Mouse (Mus musculus) embryonic facial prominence, embryonic 11.5 days (tissue): ENCODE results near the gene Chid1. TPM values are rescaled to one million over a fixed set of nuclear protein-coding genes. Genes with fewer than 3 reads are reported as not detected.

Experiments
- ATAC-seq: fragments of 200-750 bp; cut with Nextera tagmentation; replicated peaks from 2 replicates; pipeline ENCODE4 v1.8.0; 2017; ENCODE audit warnings: low read depth; ENCODE audit not compliant: insufficient number of reproducible peaks, low FRiP score, low TSS enrichment
- DNase-seq: peaks from one replicate; pipeline ENCODE4 v3.0.0-alpha.2; 2015; ENCODE audit warnings: low spot score
- H3K27ac ChIP-seq: fragments of 300-500 bp; sonication (generic); replicated peaks from 2 replicates; pipeline ENCODE4 v1.5.1; 2014; ENCODE audit warnings: mild to moderate bottlenecking, low read depth, low read length, control low read depth
- H3K27me3 ChIP-seq: fragments of 300-500 bp; sonication (generic); 2 replicates; pipeline ENCODE4 v1.6.1; 2014; ENCODE audit warnings: mild to moderate bottlenecking, low read length, moderate library complexity, mixed read lengths; ENCODE audit not compliant: control insufficient read depth, insufficient read depth
- H3K36me3 ChIP-seq: fragments of 300-500 bp; sonication (generic); replicated peaks from 2 replicates; pipeline ENCODE4 v1.6.1; 2014; ENCODE audit warnings: low read depth, mild to moderate bottlenecking, low read length, moderate library complexity, mixed read lengths; ENCODE audit not compliant: control insufficient read depth, insufficient read depth
- H3K4me1 ChIP-seq: fragments of 300-500 bp; sonication (generic); 2 replicates; pipeline ENCODE4 v1.6.1; 2014; ENCODE audit warnings: low read length, mixed read lengths; ENCODE audit not compliant: control insufficient read depth, insufficient read depth
- H3K4me2 ChIP-seq: fragments of 300-500 bp; sonication (generic); 2 replicates; pipeline ENCODE4 v1.6.1; 2014; ENCODE audit warnings: low read depth, mild to moderate bottlenecking, control low read depth, low read length, moderate library complexity
- H3K4me3 ChIP-seq: fragments of 300-500 bp; sonication (generic); 2 replicates; pipeline ENCODE4 v1.5.1; 2014; ENCODE audit warnings: low read depth, low read length, control low read depth
- H3K9ac ChIP-seq: fragments of 300-500 bp; sonication (generic); replicated peaks from 2 replicates; pipeline ENCODE4 v1.6.1; 2014; ENCODE audit warnings: mild to moderate bottlenecking, control low read depth, low read length
- H3K9me3 ChIP-seq: fragments of 300-500 bp; sonication (generic); replicated peaks from 2 replicates; pipeline ENCODE4 v1.6.1; 2016; ENCODE audit warnings: mild to moderate bottlenecking, low read length, inconsistent platforms, mixed read lengths; ENCODE audit not compliant: control insufficient read depth
- WGBS: fragments of 180-500 bp; shearing (Covaris S2); extraction: QIAGEN DNeasy Blood & Tissue Kit; methylation state at CpG from one replicate; pipeline ENCODE4 v1.1.7; 2014; 5-methylcytosine and 5-hydroxymethylcytosine counted together
- polyA plus RNA-seq: library from polyadenylated mRNA; unstranded; fragments of >200 nt; fragmentation: Nextera tagmentation; extraction: Ambion mirVana; gene quantifications from 2 replicates; pipeline ENCODE4 v1.2.1, GENCODE M21; 2014

Chid1 gene
- polyA plus RNA-seq, 1 experiment from 2014 or later = 25.8 TPM

DNA sequence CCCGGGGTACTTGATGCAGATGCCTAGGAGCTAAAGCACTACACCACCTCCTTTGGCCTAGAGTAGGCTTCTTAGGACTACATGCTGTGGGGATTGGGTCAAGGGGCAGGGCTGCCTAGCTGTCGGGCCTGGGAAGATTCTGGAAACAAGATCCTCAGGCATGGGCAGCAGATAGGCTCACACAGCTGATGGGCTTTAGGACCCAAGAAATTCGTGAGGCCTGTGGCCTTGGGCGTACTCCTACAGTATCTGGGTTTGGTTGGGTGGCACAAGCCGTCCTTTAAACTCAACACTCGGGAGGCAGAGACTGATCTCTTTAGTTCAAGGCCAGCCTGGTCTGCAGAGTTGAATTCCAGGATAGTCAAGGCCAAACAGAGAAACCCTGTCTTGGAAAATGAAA, 67.4 kb downstream of the Chid1 start:
- ATAC-seq = no peak
- no peaks in the 10 kb centered on the region for H3K27me3 ChIP-seq
- DNase-seq = no peak
- H3K9ac ChIP-seq = no peak overlapping the region
- no peak overlapping the region for H3K27ac ChIP-seq
- H3K4me1 ChIP-seq = peaks cover 19% of the 10 kb centered on the region
- no peak overlapping the region for H3K4me2 ChIP-seq
- 82% methylated on average over 6 of the region's 6 CpGs for WGBS
- H3K36me3 ChIP-seq = peaks cover 7% of the 10 kb centered on the region; the same call in 1 of the 2 replicates
- no peak overlapping the region for H3K4me3 ChIP-seq
- H3K9me3 ChIP-seq = no peaks in the 10 kb centered on the region

DNA sequence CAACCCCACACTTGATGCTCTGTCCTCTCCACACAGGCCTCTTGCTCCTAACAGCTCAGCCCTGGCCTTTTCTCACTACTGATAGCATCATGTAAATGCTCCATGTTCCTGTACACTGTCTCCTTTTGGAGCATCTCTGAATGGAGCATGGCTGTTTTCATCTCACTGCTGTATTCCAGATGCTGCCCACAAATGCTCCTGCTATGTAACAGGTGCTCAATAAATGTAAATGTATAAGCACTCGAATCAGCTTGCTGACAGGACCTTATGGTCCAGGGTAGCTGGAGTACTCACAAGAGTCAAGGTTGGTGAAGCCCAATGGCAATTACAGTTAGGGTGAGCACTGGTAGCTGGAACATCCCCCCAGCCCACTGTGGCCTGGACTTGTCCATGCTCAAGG, 68.4 kb downstream of the Chid1 start:
- 85% methylated on average over 1 of the region's 1 CpGs for WGBS
- no peak overlapping the region for H3K4me3 ChIP-seq

DNA sequence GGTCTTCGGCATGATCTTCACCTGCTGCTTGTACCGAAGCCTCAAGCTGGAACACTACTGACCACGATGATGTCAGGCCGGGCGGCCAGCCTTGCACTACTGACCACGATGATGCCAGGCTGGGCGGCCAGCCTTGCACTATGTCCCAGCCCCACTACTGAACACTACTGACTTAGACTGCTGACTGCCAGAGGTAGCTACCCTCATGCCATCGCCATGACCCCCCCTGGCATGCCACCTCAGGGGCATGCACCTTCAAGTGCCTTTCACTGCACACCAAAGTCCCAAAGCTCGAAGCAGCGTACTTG, 69.1 kb downstream of the Chid1 start:
- 96% methylated on average over 10 of the region's 10 CpGs for WGBS
- peaks cover 17% of the 10 kb centered on the region for H3K4me1 ChIP-seq
- peaks cover 7% of the 10 kb centered on the region; the same call in 1 of the 2 replicates for H3K36me3 ChIP-seq
- ATAC-seq (no peak), DNase-seq (no peak)
- H3K4me3 ChIP-seq = no peak overlapping the region
- H3K9ac ChIP-seq = no peak overlapping the region
- H3K4me2 ChIP-seq = no peak overlapping the region
- no peak overlapping the region for H3K27ac ChIP-seq
- peaks cover 3% of the 10 kb centered on the region; the same call in 1 of the 2 replicates for H3K27me3 ChIP-seq
- H3K9me3 ChIP-seq = no peaks in the 10 kb centered on the region

More for the DNA sequence above, 68.4 kb downstream of the Chid1 start:
- no peaks in the 10 kb centered on the region for H3K27me3 ChIP-seq
- no peak overlapping the region for H3K27ac ChIP-seq
- DNase-seq (no peak), ATAC-seq (no peak)
- H3K4me1 ChIP-seq = peaks cover 18% of the 10 kb centered on the region
- no peak overlapping the region for H3K9ac ChIP-seq
- H3K4me2 ChIP-seq = no peak overlapping the region
- no peaks in the 10 kb centered on the region for H3K9me3 ChIP-seq
- H3K36me3 ChIP-seq = peaks cover 7% of the 10 kb centered on the region; the same call in 1 of the 2 replicates

DNA sequence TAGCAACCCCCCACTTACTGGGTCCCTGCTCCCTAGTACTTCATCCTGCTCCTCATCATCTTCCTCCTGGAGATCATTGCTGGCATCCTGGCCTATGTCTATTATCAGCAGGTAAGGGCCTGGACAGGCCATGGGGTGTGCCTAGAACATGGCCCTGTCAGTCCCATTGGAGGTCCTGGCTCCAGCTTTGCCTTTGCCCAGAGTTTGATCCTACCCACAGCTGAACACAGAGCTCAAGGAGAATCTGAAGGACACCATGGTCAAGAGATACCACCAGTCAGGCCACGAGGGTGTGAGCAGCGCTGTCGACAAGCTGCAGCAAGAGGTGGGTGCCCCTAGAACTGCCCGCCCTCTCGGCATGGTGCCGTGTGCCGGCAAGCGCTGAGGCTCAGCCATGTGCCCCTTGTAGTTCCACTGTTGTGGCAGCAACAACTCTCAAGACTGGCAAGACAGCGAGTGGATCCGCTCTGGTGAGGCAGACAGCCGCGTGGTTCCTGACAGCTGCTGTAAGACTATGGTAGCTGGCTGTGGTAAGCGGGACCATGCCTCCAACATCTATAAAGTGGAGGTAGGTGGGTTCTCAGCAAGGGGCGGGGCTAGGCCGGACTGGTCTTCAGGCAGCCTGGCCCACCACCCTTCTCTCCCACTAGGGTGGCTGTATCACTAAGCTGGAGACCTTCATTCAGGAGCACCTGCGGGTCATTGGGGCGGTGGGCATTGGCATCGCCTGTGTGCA, 69.6 kb downstream of the Chid1 start:
- H3K27ac ChIP-seq = no peak overlapping the region
- no peak overlapping the region for H3K4me2 ChIP-seq
- DNase-seq = no peak
- H3K9me3 ChIP-seq = no peaks in the 10 kb centered on the region
- H3K9ac ChIP-seq = no peak overlapping the region
- H3K36me3 ChIP-seq = peaks cover 7% of the 10 kb centered on the region; the same call in 1 of the 2 replicates
- H3K4me1 ChIP-seq = peaks cover 20% of the 10 kb centered on the region
- no peak for ATAC-seq
- peaks cover 6% of the 10 kb centered on the region for H3K27me3 ChIP-seq
- 90% methylated on average over 18 of the region's 18 CpGs for WGBS
- H3K4me3 ChIP-seq = no peak overlapping the region

DNA sequence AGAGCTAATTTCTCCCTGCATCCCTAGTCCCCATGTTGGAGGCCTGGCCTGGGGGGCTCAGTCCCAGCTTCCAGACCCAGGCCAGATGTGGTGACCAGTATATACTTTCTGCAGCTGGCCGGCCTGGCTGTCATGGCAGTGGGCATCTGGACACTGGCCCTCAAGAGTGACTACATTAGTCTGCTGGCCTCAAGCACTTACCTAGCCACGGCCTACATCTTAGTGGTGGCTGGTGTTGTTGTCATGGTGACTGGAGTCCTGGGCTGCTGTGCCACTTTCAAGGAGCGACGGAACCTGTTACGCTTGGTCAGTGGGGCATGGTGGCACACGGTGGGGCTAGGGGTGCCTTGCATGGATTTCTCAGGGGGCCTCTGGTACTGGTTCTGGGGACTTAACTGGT, 70.3 kb downstream of the Chid1 start:
- no peaks in the 10 kb centered on the region for H3K9me3 ChIP-seq
- peak overlapping the region; percentile 74 for H3K4me2 ChIP-seq
- 90% methylated on average over 6 of the region's 6 CpGs for WGBS
- peak overlapping the region; percentile 53 for H3K9ac ChIP-seq
- H3K36me3 ChIP-seq = peaks cover 7% of the 10 kb centered on the region; the same call in 1 of the 2 replicates
- no peak for DNase-seq
- H3K27ac ChIP-seq = no peak overlapping the region
- peak overlapping the region; percentile 67 for H3K4me3 ChIP-seq
- no peak for ATAC-seq
- H3K4me1 ChIP-seq = peaks cover 25% of the 10 kb centered on the region
- peaks cover 12% of the 10 kb centered on the region for H3K27me3 ChIP-seq

DNA sequence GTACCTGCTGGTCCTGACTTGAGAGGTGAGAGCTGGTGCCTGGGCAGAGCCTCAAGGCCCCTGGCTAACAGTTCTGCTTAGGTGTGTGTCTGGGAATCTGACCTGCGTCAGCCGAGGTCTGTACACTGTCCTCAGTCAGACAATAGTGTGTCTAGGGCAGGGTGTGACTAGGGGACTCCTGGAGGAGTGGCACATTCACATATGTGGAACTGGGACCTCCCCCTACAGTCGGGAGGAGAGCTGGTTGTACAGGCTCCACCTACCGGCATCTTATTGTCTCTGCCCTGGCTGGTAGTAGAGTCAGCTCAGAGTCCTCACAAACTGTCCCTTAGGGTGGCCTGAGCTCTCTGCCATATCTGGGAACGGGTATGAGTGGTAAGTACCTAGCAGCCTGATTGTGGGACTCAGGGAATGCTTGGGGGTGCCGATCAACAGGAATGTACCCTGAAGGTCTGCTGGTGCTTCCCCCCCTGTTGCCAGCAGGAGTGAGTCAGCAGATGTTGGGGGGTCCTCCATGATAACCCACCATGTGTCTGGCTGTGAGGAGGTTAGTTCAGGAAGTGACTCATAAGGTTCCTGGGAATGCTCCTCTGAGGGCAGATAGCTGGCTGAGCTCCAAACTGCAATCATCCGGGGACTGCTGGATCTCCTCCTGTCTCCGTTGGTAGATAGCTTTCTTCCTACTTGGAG, 71.0 kb downstream of the Chid1 start:
- H3K4me1 ChIP-seq = peaks cover 26% of the 10 kb centered on the region
- WGBS = 20% methylated on average over 8 of the region's 8 CpGs

DNA sequence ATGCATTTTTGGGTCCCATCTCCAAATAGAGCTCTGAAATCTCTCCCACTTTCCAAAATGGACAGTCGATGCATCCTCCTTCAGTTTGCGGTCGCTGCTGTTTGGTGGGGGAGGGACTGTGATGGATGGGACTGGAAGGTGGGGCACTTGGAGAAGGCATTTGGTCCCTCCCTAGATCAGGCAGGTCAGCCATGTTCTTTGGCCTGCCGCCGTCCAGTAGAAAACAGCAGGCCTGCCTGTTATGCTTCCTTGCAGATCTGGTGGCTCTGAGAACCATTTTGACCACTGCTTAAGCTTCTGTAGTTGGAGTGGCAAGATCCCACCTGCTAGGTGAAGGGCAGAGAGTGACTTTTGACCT, 71.5 kb downstream of the Chid1 start:
- ATAC-seq (no peak), DNase-seq (no peak)
- peak overlapping the region; percentile 80 for H3K9ac ChIP-seq
- H3K27ac ChIP-seq = peak overlapping the region; percentile 67
- H3K27me3 ChIP-seq = peaks cover 24% of the 10 kb centered on the region
- 21% methylated on average over 5 of the region's 5 CpGs for WGBS
- H3K36me3 ChIP-seq = peaks cover 7% of the 10 kb centered on the region; the same call in 1 of the 2 replicates
- peaks cover 27% of the 10 kb centered on the region for H3K4me1 ChIP-seq
- peak overlapping the region; percentile 74 for H3K4me2 ChIP-seq
- H3K9me3 ChIP-seq = no peaks in the 10 kb centered on the region
- H3K4me3 ChIP-seq = peak overlapping the region; percentile 67

More for the DNA sequence above, 71.0 kb downstream of the Chid1 start:
- H3K27me3 ChIP-seq = peaks cover 19% of the 10 kb centered on the region
- peaks cover 7% of the 10 kb centered on the region; the same call in 1 of the 2 replicates for H3K36me3 ChIP-seq
- DNase-seq = peak; percentile 78
- peak; percentile 79 for ATAC-seq
- H3K9me3 ChIP-seq = no peaks in the 10 kb centered on the region
- peak overlapping the region; percentile 67 for H3K4me3 ChIP-seq
- H3K9ac ChIP-seq = peak overlapping the region; percentile 80
- H3K27ac ChIP-seq = peak overlapping the region; percentile 67
- H3K4me2 ChIP-seq = peak overlapping the region; percentile 74
